Mouse (Mus musculus) heart, postnatal 36 days (tissue): ENCODE data around the gene Defa33. TPM values are rescaled to one million over a fixed set of nuclear protein-coding genes. Genes with fewer than 3 reads are reported as not detected.
"Not testable (repeated sequence)": the region's sequence is repeated elsewhere in the genome, so short reads cannot be mapped to it uniquely, and the experiment has no call there.

Experiments used
- DNase-seq, 2 experiments: peaks; one replicate each; pipeline ENCODE4 v3.0.0; 2021 to 2022
- intact Hi-C: fragments of 180-260 bp; cut with DNase I; formaldehyde crosslinking; loops from one replicate; pipeline ENCODE4 v1.15.1; 2025
- total RNA-seq, 2 experiments: library from RNA; stranded (reverse); gene quantifications; 2 replicates each; pipeline ENCODE4 v1.2.3; 2021

The Defa33 gene
- not detected for total RNA-seq

- DNase-seq, intact Hi-C loops: not testable (repeated sequence)
Observed at GRCm38 (mm10) chr8:21391511-21391910, at the start of gene Defa33. Defa33 (plus strand) TSS chr8:21391811.

GRCm38 (mm10) chr8:21378215-21378614, 13.4 kb upstream of the Defa33 start, which contains the start of gene Defa2:
Defa2 (plus strand) TSS chr8:21378515.
- DNase-seq, intact Hi-C loops: not testable (repeated sequence)

- DNase-seq, intact Hi-C loops: not testable (repeated sequence)
Observed at GRCm38 (mm10) chr8:21427111-21427510, 35.5 kb downstream of the Defa33 start, which contains the start of gene Defa36. Defa36 (plus strand) TSS chr8:21427411.

Other genes starting within 250 kb of the Defa33 start
- not detected for gene Defa22, start 229.5 kb upstream of the Defa33 start, total RNA-seq
- gene Defa31, start 200.2 kb upstream of the Defa33 start, total RNA-seq: not detected
- gene Gm15293, start 190.2 kb upstream of the Defa33 start, total RNA-seq: not detected
- gene Gm15292, start 142.1 kb upstream of the Defa33 start, total RNA-seq: not detected
- gene Defa27, start 76.3 kb upstream of the Defa33 start, total RNA-seq: not detected
- gene Defa29, start 64.8 kb upstream of the Defa33 start, total RNA-seq: not detected
- not detected for gene Defa2, start 13.3 kb upstream of the Defa33 start, total RNA-seq
- not detected for gene Defa36, start 35.6 kb downstream of the Defa33 start, total RNA-seq
- not detected for gene Gm7849, start 64.7 kb downstream of the Defa33 start, total RNA-seq
- not detected for gene Defa20, start 117.4 kb downstream of the Defa33 start, total RNA-seq
- gene Defa32, start 137.2 kb downstream of the Defa33 start, total RNA-seq: not detected
- gene Defa37, start 173.6 kb downstream of the Defa33 start, total RNA-seq: not detected
- gene Defa28, start 191.2 kb downstream of the Defa33 start, total RNA-seq: not detected
- not detected for gene Gm7861, start 202.7 kb downstream of the Defa33 start, total RNA-seq
- gene Defa26, start 226.4 kb downstream of the Defa33 start, total RNA-seq: not detected